Mouse (Mus musculus) embryo, embryonic 9.5 days (tissue): ENCODE data around the gene Muc4.

Source experiments
- DNase-seq: peaks from one replicate; pipeline ENCODE4 v3.0.0-alpha.2; 2017; ENCODE audit errors: extremely low spot score

Gene Muc4

DNA sequence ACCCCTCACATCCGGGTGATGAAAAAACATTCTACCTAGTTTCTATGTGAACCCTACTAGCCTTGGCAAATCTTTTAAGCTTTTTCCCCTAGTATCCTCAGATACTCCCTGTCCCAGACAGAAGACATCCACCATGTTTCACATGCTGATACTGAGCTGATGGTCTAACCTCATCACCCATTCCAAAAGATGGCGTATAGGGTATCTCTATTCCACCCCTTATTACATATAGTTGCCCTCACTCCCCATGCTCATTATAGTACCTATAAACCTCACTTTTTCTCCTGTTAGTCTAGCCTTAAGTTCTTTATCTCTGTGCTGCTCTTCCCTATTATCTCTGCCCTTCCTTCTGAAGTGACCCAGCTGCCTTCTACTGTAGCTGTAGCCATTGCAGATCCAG lies at the start of gene Muc4:
Gene Muc4, plus strand, starts transcription at position 301 of the 400 bp plus-strand sequence.
- DNase-seq: no peak

DNA sequence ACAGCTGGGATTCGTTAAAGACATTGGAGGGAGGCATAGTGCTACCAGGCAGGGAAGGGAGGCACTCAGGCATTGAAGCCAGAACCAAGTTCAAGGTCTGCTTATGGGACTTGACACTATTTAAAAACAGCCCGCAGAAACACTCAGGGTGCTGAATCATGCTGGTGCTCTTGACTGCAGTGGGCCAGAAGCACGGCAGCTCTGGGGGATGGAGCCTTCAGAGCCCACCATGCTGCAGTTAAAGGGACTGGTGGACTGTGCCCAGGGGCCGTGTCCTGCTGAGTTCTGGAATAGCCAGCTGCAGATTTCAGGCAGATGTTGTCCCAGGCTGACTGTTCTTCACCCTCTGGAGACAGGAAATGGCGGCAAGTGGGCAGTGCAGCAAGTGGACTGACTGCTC lies 49.7 kb upstream of the Muc4 start:
- DNase-seq: no peak

DNA sequence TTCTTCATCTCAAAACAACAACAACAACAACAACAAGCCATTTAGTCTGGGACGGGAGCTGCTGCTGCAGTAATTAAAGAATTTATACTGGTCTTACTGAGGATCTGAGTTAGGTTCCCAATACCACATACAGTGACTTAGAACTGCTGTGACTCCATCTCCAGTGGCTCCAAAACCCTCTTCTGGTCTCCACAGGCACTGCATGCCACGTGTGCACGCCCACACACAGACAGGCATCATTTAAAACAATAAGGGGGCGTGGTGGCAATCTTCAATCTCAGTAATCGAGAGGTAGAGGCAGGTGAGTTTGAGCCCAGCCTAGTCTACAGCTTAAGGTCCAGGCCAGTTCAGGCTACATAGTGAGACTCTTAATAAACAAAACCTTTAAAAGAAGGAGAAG lies 48.5 kb upstream of the Muc4 start:
- no peak for DNase-seq

DNA sequence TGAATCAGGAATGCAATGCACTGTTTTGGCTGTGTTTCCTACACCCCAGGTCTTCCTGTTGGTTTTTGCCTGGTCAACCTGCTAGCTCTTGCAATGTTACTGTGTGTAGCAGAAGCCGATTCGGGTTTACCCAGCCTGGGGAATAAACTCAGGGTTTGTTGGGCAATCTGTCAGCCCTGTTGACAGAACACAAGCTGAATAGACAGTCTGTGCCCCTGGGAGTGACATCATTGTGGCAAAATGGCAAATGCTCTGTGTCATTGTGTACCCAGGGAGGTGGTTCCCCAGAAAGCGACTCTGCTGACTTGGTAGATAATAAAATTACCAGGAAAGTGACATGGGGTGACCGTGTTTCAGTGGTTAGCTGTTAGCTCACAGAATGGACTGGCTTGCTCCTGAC lies 46.9 kb upstream of the Muc4 start:
- DNase-seq: no peak

DNA sequence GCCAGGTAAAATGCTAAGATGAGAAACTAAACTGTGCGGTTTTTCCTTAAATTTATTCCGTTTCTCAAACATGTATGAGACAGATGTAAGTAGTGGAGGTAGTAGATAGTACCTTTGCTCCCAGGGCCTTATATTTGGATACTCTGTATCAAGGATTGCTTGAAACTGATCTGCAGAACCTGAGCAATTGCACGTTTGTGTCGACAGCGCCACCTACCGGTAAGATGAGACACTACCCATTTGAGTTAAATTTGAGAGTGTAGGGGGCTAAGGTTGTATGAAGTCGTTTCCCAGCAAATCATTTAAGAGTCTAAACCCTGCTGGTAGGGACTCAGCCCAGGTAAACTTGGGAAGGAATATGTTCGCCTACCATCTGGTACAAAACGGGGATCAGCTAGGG lies 46.2 kb upstream of the Muc4 start:
- DNase-seq: peak; percentile 73

DNA sequence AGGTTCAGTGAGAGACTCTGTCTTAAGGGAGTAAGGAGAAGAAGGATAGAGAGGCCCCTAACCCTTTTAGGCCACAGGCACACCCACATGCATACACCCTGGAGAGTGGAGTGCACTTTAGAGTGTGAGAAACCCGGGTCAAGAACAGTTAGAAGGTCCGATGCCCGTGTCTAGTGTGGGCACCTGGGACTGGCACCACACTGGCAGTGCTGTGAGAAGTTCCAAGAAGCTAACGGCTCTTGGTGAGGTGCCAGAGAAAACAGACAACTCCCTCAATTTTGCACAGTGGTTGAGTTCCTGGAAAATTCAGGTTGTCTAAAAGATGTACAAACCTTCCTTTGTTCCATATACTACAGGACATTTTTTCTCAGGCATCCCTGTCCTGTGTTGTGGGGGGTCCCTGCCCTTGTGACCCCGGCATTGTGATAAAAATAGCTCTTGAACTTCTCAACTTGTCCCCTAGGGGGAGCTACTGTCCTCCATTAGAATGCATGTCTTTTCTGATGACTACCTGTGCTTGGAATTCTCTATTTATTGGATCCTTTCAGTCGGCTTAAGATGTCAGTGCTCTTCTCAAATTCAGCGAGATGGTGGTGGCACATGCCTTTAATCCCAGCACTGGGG lies 38.7 kb upstream of the Muc4 start:
- DNase-seq: peak; percentile 67

DNA sequence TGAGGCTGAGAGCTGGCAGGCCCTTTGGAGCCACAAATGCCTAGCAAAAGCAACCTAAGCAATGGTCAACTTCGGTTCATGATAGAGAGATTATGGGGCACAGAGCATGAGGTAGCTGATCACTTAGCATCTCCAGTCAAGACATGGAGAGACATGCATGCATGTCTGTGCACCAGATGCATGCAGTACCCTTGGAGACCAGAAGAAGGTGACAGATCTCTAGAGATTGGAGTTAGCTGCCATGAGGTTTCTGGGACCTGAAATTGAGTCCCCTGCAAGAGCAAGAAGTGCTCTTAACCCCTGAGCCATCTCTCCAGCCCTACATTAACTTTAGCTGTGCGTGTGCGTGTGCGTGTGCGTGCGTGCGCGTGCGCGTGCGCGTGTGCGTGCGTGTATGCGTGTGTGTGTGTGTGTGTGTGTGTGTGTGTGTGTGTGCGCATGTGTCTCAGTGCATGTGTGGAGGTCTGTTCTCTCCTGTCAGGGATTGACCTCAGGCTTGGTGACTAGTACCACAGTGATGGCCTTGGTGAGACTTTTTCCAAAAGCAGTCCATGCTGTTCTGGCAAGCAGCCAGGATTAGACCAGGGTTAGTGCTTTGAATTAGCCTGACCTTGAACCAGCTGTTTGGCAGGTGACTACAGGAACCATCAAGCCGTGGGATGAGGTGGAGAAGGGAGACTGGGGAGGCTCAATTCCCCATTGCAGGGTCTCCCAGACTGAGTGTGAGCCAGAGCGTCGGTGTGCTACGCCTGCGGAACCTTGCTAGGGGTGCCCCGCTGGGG lies 37.8 kb upstream of the Muc4 start:
- DNase-seq: no peak

DNA sequence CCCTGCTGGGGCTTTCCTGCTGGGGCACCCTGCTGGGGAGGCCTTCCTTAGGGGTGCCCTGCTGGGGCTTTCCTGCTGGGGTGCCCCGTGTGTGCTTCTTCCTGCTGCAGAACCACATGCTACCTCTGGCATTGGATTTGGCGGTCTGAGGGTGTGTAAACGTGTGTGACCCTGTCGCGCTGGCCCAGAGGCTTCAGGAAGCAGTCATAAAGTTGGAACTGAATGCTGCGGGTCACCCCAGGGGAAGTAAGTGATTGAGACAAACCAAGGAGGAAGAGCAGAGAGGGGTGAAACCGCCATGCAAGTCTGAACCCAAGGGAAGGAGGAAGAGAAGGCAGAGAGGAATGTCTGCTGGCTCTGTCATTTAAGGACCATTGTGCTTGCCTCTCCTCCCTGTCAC lies 37.1 kb upstream of the Muc4 start:
- no peak for DNase-seq

DNA sequence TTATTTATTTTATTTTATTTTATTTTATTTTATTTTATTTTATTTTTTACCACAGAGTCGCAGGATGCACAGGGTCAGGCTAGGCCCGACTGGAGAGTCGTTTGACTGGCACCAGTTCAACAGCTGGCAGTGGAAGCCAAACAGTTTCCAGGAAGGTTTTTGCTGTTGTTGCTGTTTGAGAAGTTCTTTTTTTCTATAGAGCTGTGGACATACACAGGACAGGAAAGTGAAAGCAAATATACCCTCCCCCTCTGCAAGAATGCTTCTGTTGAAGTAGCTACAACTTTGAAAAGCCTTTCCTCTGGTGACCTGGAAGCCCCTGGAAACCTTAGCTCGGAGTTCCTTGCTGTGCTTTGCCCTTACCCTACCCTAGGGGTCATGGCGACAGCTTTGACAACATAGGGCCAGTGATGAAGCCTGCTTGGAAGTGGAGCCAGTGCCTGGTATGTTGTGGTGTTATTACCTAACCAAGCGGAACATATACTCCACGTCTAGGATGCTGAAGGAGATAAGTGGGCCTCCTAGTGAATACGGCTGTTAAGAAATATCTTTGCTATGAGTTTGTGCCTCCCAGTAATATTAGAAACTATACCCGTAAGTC lies 32.3 kb upstream of the Muc4 start:
- DNase-seq: no peak

DNA sequence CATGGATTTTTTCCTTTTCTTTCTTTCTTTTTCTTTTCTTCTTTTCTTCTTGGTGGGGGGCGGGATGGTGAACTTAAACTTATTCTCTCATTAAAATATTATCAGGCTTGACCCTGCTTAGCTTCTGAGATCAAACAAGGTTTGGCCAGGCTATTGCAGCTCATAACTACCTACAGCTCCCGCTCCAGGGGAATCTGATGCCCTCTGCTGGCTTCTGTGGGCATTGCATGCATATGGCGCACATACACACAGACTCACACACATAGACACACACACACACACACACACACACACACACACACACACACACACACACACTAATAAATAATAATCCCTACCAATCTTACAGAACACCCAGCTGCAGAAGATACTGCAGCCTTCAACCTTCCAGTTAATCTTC lies 30.1 kb upstream of the Muc4 start:
- DNase-seq: no peak

DNA sequence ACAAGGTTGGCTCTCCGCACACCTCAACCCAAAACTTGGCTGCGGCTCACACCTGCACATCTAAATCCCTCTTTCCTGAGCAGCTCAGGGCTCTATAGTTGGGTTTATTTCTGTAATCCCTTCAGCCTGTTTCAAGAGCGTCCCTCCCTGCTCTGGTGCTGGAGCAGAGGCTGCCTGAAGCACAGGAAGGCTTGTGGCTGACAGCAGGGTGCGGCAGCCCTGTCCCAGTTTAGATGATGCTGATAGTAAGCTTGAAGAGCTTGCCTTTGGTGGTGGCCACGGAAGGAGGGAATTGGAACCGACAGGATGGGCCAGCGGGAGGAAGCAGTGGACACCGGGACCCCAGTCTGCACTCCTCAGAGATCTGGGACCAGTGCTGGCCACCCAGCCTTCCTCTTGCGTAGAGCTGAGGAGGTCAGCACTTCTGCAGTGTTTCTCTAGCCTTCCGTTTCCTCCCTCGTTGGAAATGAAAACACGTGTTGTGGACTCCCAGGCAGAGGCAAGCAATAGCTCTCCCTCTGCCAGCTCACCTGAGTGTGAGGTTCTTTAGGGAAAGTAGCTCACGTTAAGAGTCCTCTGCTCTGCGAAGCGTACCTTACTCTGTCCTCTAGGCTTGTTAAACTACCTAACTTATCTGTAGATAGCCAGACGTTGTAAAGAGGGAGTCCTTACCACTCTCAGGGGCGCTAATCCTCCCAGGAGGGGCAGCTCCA lies 28.4 kb upstream of the Muc4 start:
- DNase-seq: no peak

DNA sequence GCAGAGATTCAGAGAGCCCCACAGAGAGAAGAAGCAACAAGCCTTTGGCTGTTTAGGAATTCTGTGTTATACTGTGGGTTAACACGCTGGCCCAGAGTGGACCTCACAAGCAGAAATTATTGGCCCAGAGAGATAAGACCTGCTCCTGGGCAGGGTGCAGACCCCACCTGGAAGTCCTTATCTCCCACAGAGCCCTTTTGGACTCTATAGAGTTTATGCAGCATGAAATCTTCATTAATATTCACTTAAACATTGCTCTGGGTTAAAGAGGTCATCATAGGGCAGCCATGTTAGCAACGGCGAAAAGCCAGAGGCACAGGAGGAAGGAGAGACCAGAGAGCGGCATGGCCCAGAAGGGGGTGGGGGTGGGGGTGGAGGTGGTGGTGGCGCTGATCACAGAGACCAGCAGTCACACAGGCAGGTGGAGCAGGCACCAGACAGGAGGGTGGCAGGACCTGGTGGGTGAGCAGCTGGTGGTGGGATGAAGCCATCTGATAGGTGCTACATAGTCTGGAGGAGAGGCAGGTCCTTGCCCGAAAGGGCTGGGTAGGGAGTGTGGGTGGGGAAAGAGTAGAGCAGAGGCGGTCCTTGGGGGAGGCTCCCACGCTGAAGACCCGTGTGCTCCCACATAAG lies 27.7 kb upstream of the Muc4 start:
- DNase-seq: no peak

DNA sequence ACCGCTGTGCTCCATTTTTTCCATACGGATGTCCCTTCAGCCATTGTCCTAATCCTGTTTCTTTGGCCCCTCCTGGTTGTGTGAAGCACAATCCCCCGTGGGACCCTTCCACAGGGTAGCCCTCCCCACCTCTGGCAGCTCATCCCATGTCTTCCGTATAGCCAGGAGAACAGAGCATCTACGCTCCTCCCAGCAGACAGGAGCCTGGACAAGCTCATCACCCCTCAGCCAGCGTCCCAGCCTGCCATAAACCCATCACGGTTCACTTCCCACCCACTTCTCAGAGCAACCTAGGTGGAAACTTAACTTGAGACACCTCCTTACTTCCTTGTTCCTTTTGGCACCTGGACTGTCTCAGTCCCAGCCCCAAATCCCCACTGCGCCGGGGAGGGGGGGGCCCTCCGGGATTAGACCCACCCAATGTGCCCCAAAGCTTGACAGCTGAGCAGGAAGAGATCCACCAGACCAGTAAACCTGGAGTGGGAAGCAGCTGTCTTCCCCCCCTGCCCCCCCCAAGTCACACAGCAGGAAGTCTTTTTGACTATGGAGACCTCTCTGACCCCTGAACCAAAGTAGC lies 27.1 kb upstream of the Muc4 start:
- no peak for DNase-seq

DNA sequence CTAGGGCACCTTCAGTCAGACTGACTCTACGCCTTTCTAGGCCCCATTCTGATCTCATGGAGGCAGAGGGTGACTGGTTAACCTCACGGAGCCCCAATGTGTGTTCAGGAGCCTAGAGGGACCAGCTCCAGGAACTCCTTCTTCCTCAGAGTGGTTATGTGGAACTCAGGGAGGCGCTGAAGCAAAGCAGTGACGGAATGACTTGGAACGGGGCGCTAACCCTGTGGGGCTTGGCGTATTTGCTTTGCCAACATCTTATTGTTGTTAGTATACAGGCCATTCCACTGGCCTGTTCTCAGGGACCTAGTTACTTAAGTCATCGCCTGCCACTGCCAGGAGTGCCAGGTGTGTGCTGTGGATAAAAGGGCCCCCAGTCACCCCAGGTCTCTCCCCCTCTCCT lies 26.6 kb upstream of the Muc4 start:
- DNase-seq: no peak

DNA sequence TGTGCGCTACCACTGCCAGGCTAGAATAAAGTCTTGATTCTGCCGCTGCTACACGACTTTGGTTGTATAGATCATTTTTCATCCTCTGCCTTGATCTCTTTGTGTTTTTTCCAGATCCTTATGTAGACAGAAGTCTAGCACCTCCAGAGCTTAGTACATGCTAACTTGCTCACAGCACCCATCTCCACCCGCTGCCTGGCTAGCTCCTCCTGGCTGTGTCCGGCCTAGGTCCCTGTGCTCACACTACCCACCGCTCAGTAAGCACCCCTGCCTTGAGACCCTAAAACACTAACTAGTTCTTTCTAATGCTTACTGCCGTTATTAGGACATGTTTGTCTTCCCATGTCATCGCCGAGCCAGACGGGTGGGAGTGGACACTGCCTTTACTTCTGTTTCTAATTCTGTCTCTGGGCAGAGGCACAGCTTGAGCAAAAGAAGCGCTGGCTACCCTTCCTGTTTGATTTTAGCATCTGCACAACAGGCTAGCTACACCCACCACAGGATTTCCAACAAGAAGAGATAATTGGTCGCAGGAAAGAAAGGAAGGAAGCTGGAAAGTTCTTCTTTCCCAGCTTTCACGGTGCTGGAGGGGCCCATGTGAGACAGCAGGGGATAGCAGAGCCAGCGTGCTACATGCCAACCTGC lies 25.1 kb upstream of the Muc4 start:
- DNase-seq: no peak

DNA sequence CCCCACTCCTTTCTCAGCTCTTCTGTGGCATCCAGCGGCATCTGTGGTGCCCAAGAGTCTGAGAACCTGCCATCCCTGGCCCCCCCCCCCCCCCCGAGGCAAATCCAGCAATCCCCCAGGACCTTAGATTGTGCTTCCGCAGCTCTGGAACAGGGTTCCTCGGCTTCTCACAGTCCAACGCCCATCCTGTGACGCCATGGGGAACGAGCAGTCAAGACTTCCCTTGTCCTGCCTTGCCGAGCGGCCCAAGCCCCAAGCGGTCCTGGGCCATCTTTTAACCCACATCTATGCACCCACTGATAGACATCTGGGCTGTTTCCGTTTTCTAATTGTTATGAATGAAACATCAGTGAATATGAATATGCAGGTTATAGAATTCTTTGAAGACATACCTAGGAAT lies 23.5 kb upstream of the Muc4 start:
- no peak for DNase-seq

DNA sequence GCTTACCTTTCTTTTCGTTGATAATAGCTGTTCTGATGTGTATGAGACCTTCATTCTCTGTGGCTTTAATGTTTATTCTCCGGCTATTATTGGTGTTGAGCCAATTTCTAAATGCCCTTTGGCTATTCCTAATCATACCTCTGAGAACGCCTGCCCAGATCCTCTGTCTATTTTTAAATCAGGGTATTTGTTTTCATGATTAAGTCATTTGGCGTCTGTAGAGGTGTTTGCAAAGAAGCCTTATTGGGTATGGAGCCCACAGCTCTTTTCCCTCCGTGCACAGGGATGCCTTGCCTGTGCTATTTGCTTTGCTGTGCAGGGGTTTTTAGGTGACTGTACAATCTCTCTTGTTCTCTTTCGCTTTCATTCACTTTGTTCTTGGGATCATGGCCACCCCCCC lies 22.1 kb upstream of the Muc4 start:
- DNase-seq: no peak

DNA sequence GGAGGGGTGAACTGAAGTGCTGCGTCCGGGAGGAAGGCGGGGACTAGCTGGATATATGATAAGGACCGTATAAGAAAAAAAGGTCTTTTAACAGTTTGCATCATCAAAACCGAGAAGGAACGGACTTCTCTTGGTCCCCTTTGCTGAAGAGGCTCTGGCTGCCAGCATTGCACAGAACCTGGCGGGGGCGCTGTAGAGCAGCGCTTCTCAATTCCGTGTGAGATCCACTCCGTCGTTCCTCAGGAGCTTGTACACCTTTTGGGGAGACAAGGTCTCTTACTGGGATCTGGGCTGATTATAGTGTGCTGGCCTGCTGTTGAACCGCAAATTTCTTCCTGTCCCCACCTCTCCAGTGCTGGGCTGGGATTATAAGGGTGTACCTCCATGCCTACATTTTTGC lies 20.3 kb upstream of the Muc4 start:
- DNase-seq: peak; percentile 48

DNA sequence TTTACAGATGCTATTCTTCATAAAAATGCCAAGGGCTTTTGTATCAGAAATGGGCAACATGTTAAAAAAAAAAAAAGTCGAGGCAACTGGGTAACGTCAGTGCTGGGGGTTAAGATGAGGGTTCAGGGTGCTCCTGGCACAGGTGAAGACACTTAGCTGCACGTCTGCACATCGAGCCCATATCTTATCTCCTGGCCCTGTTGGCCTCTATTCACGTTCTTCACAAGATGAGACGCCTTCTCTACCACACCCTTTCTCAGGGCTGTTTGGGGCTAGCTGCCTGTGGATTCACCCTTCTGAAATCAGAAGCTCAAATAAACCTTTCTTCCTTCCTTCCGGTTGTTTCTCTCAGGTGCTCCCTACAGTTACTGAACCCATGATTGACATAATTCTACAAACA lies 12.5 kb upstream of the Muc4 start:
- DNase-seq: no peak

DNA sequence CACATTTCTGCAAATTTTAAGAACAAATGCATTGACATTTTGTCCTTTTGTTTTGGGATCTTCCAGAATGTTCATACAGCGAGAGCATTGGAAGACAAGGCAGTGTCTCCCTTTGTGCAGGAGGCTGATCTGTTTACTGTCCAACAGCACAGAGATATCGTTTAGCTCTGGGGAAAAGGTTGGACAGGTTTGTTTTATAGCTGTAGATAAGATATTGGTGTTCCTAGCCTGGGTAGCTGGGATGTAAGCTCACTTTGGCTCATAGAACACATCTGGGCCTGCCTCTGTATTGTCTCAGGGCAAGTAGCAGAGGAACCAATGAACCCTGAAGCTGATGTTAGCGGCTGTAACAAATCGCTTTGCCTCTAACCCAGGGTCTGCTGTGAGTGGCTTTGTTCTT lies 11.9 kb upstream of the Muc4 start:
- no peak for DNase-seq

DNA sequence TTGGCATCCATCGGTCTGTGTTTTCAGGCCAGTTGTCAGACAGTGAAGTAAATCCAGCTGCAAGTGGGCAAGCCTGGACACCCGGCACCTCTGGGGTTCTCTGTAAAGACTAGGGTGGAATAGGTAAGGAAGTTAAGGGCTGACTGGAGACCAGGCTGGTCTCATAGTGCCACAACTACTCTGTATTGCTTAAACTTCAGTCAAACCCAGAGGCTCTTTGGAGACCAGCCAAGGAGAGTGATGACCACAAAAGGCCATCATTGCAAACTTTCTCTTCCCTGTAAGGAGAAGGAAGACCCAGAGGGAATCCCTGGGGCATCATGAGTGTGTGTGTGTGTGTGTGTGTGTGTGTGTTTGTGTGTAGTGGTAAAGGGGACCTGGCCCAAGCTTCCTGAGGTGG lies 11.4 kb upstream of the Muc4 start:
- no peak for DNase-seq
